Mouse (Mus musculus): ENCODE data around the gene Siva1. TPM values are rescaled to one million over a fixed set of nuclear protein-coding genes. Genes with fewer than 3 reads are reported as not detected.
A peak's percentile ranks its signal among the peaks of the same experiment; 100 is the strongest.

The Siva1 gene
- 255 and 266 TPM in 2 replicates for polyA plus RNA-seq (2015; fragmentation: Nextera tagmentation; extraction: Ambion mirVana)

DNA sequence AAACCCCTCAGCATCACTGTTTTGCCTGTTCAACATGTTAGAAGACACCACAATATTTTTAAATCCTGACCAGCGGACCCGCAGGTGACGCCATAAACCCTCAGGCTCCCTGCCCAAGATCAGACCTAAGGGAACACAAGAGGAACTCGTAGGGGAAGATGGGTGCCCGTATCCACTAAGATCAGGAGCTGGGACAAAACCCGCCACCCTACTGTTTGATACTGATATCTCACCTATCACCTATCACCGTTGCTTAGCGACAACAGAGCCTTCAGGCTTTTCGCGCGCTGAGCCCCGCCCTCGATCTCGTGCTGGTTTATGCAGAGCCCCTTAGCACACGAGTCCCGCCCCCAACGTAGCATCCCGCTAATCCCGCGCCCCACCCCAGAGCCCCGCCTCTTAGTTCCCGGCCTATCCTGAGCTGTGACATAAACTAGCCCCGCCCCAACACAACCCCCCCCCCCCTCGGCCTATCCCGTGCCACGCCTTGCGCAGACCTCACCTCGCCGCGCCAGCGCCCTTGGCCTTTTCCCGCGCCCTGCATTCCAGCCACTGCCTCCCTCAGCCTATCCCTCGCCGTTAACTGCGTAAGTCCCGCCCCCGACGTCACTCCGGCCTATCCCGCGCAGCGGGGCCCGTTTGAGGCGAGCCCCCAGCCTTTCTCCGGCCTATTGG lies at the start of gene Siva1:
Gene Siva1 (plus strand): TSS at position 500 of the 675 bp plus-strand sequence.
- Histone ChIP-seq H3K4me3 (replicated peaks) (peak within 1 kb of the TSS; percentile 89), H3K27me3 (no peaks in the 10 kb centered on the region), H3K27ac (peak within 1 kb of the TSS; percentile 95), H3K4me2 (peak within 1 kb of the TSS; percentile 88), H3K4me1 (peaks cover 30% of the 10 kb centered on the region), H3K9me3 (replicated peaks) (no peaks in the 10 kb centered on the region), H3K36me3 (peaks cover 26% of the 10 kb centered on the region), H3K9ac (peak within 1 kb of the TSS; percentile 81)
- WGBS, result 1% methylated on average over 46 of the region's 46 CpGs
- peak; percentile 98 for ATAC-seq (replicated peaks; ENCODE audit: low FRiP score)

DNA sequence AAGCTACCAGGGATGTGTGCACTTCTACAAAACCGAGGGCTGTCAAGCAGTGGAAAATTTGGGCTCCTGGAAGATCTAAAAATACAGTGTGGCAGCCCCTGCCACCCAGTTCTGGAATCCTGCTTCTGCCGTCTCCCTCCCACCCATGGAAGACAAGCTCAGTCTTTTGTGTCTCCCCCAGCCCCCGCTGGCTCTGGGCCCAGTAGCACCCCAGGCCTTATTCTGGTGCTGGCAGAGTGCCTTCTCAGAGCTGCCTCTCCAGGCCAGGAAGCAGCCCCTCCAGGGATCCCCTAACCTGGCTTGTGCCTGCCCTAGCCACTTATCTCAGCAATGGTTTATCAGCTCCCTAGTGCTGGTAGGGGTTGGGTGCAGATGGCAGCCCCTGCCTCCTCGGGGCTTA lies 49.5 kb upstream of the Siva1 start:
- Histone ChIP-seq H3K4me3 (replicated peaks) (no peak overlapping the region), H3K9me3 (replicated peaks) (no peaks in the 10 kb centered on the region), H3K27ac (peak overlapping the region; percentile 9; the same call in 1 of the 2 replicates), H3K4me2 (no peak overlapping the region), H3K27me3 (peaks cover 2% of the 10 kb centered on the region), H3K36me3 (no peaks in the 10 kb centered on the region), H3K9ac (no peak overlapping the region), H3K4me1 (peaks cover 42% of the 10 kb centered on the region)
- WGBS, result 63% methylated on average over 4 of the region's 4 CpGs
- no peak for ATAC-seq (replicated peaks; ENCODE audit: low FRiP score)

DNA sequence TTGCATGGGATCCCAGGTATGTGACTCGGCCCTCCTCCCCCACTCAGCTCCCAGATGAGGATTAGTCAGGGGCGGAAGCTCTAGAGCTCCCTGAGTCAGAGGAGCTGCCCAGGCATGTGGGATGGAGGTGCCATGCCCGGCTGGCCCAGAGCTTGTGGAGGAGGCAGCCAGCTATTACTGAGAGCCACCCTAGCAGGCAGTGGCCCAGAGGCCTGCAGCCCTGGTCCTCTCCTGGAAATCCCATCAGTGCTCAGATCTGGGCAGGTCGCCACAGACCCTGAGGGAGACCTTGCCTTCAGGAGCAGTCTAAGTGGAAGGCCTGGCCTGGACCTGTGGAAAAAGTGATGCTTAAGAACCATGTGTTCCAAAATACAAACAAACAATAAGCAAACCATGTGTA lies 48.9 kb upstream of the Siva1 start:
- H3K4me2 ChIP-seq, result no peak overlapping the region
- H3K9ac ChIP-seq, result no peak overlapping the region
- H3K4me3 ChIP-seq (replicated peaks), result no peak overlapping the region
- WGBS, result 67% methylated on average over 4 of the region's 4 CpGs
- no peaks in the 10 kb centered on the region for H3K9me3 ChIP-seq (replicated peaks)
- H3K27me3 ChIP-seq, result no peaks in the 10 kb centered on the region
- ATAC-seq (replicated peaks; ENCODE audit: low FRiP score), result no peak; the same call in 1 of the 2 replicates
- H3K36me3 ChIP-seq, result no peaks in the 10 kb centered on the region; the same call in 1 of the 2 replicates
- peak overlapping the region; percentile 9; the same call in 1 of the 2 replicates for H3K27ac ChIP-seq
- peaks cover 42% of the 10 kb centered on the region for H3K4me1 ChIP-seq

DNA sequence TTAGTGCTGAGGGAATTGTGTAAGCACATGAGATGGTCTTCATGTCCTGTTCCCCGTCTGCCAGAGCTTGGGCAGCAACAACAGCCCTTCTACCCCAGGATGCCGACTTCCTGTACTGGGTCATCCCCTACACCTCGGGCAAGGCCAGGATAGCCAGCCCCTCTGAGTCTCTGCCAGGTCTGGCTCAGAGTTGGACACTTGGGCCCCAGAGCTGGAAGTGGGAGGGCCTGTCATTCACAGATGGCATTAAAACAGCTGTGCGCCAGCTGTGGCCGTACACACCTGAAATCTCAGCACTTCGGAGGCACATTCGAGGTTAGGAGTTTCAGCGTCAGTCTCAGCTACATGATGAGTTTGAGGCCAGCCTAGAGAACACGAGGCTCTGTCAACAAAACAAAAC lies 48.0 kb upstream of the Siva1 start:
- Histone ChIP-seq H3K4me3 (replicated peaks) (no peak overlapping the region), H3K9me3 (replicated peaks) (no peaks in the 10 kb centered on the region), H3K27ac (no peak overlapping the region), H3K4me2 (no peak overlapping the region), H3K4me1 (peaks cover 42% of the 10 kb centered on the region), H3K27me3 (no peaks in the 10 kb centered on the region), H3K36me3 (no peaks in the 10 kb centered on the region; the same call in 1 of the 2 replicates), H3K9ac (no peak overlapping the region)
- no peak for ATAC-seq (replicated peaks; ENCODE audit: low FRiP score)
- 60% methylated on average over 9 of the region's 9 CpGs for WGBS

DNA sequence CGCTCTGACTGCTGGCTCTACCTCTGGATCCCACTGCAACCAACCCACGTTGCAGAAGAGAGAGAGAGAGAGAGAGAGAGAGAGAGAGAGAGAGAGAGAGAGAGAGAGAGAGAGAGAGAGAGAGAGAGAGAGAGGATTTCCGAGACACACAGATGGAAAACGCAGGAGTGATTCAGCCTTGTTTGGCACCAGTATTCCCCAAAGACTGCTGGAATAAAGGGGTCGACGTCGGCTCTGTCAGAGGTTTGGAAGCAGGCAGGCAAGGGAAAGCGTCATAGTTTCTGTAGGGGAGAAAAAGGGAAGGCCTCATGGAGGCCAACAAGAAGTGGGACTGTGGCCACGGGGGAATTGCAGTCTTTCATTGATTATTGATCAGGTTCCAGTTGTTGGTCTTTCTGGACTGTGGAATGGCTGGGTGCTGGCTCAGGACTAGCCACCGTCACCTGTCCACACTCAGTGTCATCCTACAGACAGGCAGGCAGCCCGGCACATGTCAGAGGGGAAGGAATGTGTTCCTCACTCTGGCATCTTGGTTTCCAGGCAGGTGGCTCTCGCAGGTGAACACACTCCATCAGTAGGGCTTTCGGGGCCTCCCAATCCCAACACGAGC lies 47.5 kb upstream of the Siva1 start:
- Histone ChIP-seq H3K4me2 (no peak overlapping the region), H3K4me1 (peaks cover 42% of the 10 kb centered on the region), H3K27ac (no peak overlapping the region), H3K36me3 (no peaks in the 10 kb centered on the region; the same call in 1 of the 2 replicates), H3K4me3 (replicated peaks) (no peak overlapping the region), H3K9ac (no peak overlapping the region), H3K27me3 (no peaks in the 10 kb centered on the region), H3K9me3 (replicated peaks) (no peaks in the 10 kb centered on the region)
- WGBS, result 76% methylated on average over 14 of the region's 14 CpGs
- no peak for ATAC-seq (replicated peaks; ENCODE audit: low FRiP score)

DNA sequence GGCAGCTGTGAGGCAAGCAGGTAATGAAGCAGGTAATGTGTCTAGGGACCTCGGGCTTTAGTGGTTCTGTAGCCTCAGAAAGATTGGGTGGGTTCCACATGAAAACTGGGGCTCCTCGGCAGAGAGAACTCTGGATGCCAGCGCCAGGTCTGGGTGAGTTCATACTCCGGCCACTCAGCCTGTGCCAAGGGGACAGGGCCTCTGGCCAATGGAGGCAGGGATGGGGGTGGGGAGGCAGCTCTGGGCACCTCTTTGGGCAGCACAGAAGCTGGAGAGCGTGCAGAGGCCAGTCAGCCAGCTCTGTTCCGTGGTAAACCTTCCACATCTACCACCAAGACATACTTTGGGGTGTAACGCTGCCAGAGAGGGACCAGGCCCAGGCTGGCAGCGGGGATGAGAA lies 46.9 kb upstream of the Siva1 start:
- H3K4me3 ChIP-seq (replicated peaks), result no peak overlapping the region
- no peak overlapping the region for H3K27ac ChIP-seq
- H3K4me1 ChIP-seq, result peaks cover 37% of the 10 kb centered on the region
- H3K36me3 ChIP-seq, result peaks cover 6% of the 10 kb centered on the region; the same call in 1 of the 2 replicates
- whole genome bisulfite sequencing, result 83% methylated on average over 8 of the region's 8 CpGs
- no peaks in the 10 kb centered on the region for H3K27me3 ChIP-seq
- no peak overlapping the region for H3K4me2 ChIP-seq
- no peak overlapping the region for H3K9ac ChIP-seq
- ATAC-seq (replicated peaks; ENCODE audit: low FRiP score), result no peak
- H3K9me3 ChIP-seq (replicated peaks), result no peaks in the 10 kb centered on the region

DNA sequence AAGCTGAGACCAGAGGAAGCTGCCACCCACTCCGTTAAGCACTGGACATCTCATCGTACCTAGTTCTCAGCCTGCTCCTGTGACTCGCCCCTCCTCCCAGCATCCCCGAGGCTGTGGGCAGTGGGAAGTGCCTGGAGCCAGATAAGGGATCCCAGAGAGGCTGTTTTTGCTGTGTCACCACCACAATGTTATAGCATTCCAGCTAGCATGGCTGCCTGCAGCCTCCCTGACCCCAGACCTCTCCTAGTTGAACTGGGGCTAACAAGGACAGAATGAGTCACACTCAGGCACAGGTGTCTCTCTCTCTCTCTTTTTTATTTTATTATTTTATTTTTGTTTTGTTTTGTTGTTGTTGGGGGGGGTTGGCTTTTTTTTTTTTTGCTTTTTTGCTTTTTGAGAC lies 45.3 kb upstream of the Siva1 start:
- H3K4me2 ChIP-seq, result no peak overlapping the region
- no peak overlapping the region for H3K4me3 ChIP-seq (replicated peaks)
- H3K4me1 ChIP-seq, result peaks cover 22% of the 10 kb centered on the region
- H3K27me3 ChIP-seq, result no peaks in the 10 kb centered on the region
- no peak overlapping the region for H3K27ac ChIP-seq
- no peak for ATAC-seq (replicated peaks; ENCODE audit: low FRiP score)
- no peak overlapping the region for H3K9ac ChIP-seq
- H3K36me3 ChIP-seq, result peaks cover 15% of the 10 kb centered on the region; the same call in 1 of the 2 replicates
- whole genome bisulfite sequencing, result 31% methylated on average over 4 of the region's 4 CpGs
- H3K9me3 ChIP-seq (replicated peaks), result no peaks in the 10 kb centered on the region

DNA sequence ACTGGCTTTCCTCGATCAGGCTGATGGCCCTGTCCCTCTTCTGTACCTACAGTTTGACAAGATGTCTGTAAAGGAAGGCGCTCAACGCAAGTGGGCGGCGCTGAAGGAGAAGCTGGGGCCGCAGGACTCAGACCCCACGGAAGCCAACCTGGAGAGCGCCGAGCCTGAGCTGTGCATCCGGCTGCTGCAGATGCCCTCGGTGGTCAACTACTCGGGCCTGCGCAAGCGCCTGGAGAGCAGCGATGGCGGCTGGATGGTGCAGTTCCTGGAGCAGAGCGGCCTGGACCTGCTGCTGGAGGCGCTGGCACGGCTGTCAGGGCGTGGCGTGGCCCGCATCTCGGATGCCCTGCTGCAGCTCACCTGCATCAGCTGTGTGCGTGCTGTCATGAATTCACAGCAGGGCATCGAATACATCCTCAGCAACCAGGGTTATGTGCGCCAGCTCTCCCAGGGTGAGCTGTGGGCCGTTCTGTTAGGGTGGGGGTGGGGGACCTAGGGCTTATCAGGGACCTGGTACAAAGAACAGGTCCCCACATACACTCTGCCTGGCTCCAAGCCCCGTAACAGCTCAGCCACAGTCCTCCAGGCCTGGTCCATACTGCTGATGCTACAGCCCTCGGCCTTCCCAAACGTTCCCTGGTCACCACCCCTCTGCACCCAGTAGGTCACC lies 44.4 kb upstream of the Siva1 start:
- H3K27me3 ChIP-seq, result no peaks in the 10 kb centered on the region
- no peaks in the 10 kb centered on the region for H3K9me3 ChIP-seq (replicated peaks)
- no peak overlapping the region for H3K27ac ChIP-seq
- H3K4me3 ChIP-seq (replicated peaks), result no peak overlapping the region
- no peak overlapping the region for H3K4me2 ChIP-seq
- no peak overlapping the region for H3K9ac ChIP-seq
- peaks cover 19% of the 10 kb centered on the region for H3K4me1 ChIP-seq
- H3K36me3 ChIP-seq, result peaks cover 15% of the 10 kb centered on the region; the same call in 1 of the 2 replicates
- no peak for ATAC-seq (replicated peaks; ENCODE audit: low FRiP score)
- 86% methylated on average over 30 of the region's 30 CpGs for WGBS

DNA sequence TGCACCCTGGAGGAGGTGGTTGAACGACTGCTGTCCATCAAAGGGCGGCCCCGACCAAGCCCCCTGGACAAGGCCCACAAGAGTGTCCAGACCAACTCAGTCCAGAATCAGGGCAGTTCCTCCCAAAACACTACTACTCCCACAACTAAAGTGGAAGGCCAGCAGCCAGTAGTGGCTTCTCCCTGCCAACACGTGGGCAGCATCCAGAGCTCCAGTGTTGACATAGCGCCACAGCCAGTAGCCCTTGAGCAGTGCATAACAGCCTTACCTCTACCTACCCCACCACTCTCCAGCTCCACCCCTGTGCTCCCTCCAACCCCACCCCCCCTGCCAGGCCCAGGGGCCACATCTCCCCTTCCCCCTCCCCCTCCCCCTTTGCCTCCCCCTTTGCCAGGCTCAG lies 40.5 kb upstream of the Siva1 start:
- no peak overlapping the region for H3K9ac ChIP-seq
- peaks cover 10% of the 10 kb centered on the region for H3K4me1 ChIP-seq
- no peak overlapping the region for H3K27ac ChIP-seq
- peaks cover 27% of the 10 kb centered on the region; the same call in 1 of the 2 replicates for H3K36me3 ChIP-seq
- no peak overlapping the region for H3K4me3 ChIP-seq (replicated peaks)
- H3K27me3 ChIP-seq, result no peaks in the 10 kb centered on the region
- 78% methylated on average over 5 of the region's 5 CpGs for WGBS
- H3K9me3 ChIP-seq (replicated peaks), result no peaks in the 10 kb centered on the region
- no peak for ATAC-seq (replicated peaks; ENCODE audit: low FRiP score)
- no peak overlapping the region for H3K4me2 ChIP-seq

DNA sequence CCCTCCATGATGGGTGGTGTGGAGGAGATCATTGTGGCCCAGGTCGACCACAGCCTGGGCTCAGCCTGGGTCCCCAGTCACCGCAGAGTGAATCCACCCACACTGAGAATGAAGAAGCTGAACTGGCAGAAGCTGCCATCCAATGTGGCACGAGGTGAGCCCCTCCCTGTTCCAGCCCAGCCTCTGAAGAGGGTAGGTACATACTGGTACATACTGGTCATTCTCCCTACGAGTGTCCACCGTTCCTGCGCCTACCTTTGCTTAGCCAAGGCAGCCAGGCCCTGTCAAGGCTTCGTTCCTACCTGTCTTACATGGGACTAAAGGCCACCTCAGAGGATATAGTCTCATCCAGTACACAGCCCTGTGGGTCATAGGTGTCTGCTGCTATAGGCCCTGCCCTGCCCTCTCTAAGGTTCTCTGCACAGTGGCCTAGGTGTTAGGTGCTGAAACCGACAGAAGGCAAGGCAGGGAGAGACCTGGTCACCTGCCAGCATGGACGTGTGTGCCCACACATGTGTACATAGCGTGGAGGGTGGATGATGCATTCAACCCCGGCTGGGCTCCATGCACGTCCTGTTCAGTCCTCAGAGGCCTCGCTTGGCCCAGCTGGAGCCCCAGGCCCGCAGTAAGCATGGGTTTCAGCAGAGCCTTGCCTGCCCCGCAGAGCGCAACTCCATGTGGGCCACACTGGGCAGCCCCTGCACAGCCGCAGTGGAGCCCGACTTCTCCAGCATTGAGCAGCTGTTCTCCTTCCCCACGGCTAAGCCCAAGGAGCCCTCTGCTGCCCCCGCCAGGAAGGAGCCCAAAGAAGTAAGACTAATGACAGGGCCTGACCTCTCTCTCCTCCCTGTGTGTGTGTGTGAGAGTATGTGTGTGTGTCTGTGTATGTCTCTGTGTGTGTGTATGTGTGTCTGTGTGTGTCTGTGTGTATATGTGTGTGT lies 39.5 kb upstream of the Siva1 start:
- H3K4me3 ChIP-seq (replicated peaks), result no peak overlapping the region
- WGBS, result 60% methylated on average over 20 of the region's 20 CpGs

DNA sequence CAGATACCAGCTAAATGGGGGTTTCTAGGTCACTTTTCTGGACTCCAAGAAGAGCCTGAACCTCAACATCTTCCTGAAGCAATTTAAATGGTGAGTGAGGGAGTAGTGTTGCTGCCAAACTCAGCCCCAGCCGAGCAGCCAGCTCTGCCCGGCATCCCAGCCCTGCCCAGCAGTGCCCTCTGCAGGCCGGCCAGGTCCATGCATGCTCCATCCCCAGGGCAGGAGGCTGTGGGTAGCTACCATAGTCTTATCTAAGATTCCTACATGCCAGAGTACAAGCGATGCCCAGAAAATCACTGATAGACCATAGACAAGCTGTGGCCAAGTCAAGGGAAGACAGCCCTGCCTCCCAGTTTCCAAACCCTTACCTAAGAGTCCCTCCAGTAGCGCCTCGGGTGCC lies 38.7 kb upstream of the Siva1 start:
- Histone ChIP-seq H3K36me3 (peaks cover 41% of the 10 kb centered on the region), H3K4me1 (peaks cover 10% of the 10 kb centered on the region), H3K9ac (no peak overlapping the region), H3K4me3 (replicated peaks) (no peak overlapping the region), H3K27me3 (no peaks in the 10 kb centered on the region), H3K4me2 (no peak overlapping the region), H3K9me3 (replicated peaks) (no peaks in the 10 kb centered on the region), H3K27ac (no peak overlapping the region)
- WGBS, result 48% methylated on average over 6 of the region's 6 CpGs
- ATAC-seq (replicated peaks; ENCODE audit: low FRiP score), result peak; percentile 60

More for the DNA sequence above, 39.5 kb upstream of the Siva1 start:
- peak; percentile 75 for ATAC-seq (replicated peaks; ENCODE audit: low FRiP score)
- Histone ChIP-seq H3K36me3 (peaks cover 33% of the 10 kb centered on the region; the same call in 1 of the 2 replicates), H3K27me3 (no peaks in the 10 kb centered on the region), H3K9ac (no peak overlapping the region), H3K27ac (no peak overlapping the region), H3K4me1 (peaks cover 10% of the 10 kb centered on the region), H3K9me3 (replicated peaks) (no peaks in the 10 kb centered on the region), H3K4me2 (no peak overlapping the region)
